Comparison of ENCODE assay signal across 41 mouse cellular contexts in the genomic region with DNA sequence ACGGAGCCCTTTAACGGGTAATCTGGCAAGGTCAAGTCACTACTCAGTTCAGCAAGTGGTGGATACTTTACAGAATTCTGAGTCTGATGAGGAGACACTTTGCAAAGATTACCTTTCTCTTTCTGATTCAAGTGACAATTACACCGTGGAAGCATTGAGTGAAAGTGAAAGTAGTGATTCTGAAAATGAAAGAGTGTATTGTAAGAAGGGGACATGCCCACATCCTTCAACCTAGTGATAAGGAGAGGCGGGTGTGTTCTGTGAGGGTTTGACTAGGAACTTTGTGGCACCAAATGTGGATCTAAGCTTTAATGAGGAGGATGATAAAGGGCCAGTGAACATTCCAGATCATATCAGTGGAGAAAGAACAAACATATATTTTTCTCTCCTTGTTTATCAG. TPM values are rescaled to one million over a fixed set of nuclear protein-coding genes. Genes with fewer than 3 reads are reported as not detected.
A peak's percentile ranks its signal among the peaks of the same experiment; 100 is the strongest.
DNase-seq lines count a peak whose midpoint lies in the region; ATAC-seq and TF ChIP-seq lines count a peak whose summit lies in the region.
"Had no signal": no experiment of that assay in that cellular context is flagged by ENCODE, and none has a peak within 500 bp of the region (broad histone marks: within the 10 kb centered on the region; RNA-seq: fewer than 3 reads in every experiment).

No protein-coding gene starts in this region.

- peak; percentile 88 for ATAC-seq in CD4-positive, CD25-positive, alpha-beta regulatory T cell, adult 4 months
- peak; percentile 96 for ATAC-seq in inflammation-experienced regulatory T-cells, adult 6 months
- no peak for ATAC-seq in forebrain, embryonic 16.5 days
- no peak for ATAC-seq in hindbrain, embryonic 11.5 days (ENCODE audit: low FRiP score)
- ATAC-seq in heart, embryonic 11.5 days (replicated peaks; ENCODE audit: insufficient number of reproducible peaks, low FRiP score, low TSS enrichment), result no peak
- ATAC-seq: forebrain, embryonic 15.5 days; intestine, embryonic 15.5 days had no signal

- no peaks in the 10 kb centered on the region for H3K9me3 ChIP-seq in forebrain, embryonic 16.5 days (ENCODE audit: control insufficient read depth, low read length)
- no peaks in the 10 kb centered on the region for H3K9me3 ChIP-seq in hindbrain, embryonic 11.5 days (ENCODE audit: control insufficient read depth, low read length)
- no peaks in the 10 kb centered on the region for H3K9me3 ChIP-seq in heart, embryonic 11.5 days (replicated peaks; ENCODE audit: control insufficient read depth, low read length)
- H3K9me3 ChIP-seq: embryonic facial prominence, embryonic 13.5 days; forebrain, embryonic 10.5 days; forebrain, embryonic 15.5 days; hindbrain, embryonic 15.5 days; intestine, embryonic 15.5 days; limb, embryonic 10.5 days; limb, embryonic 15.5 days; liver, embryonic 15.5 days; lung, embryonic 15.5 days; midbrain, embryonic 10.5 days had no signal

- no peak overlapping the region for H3K27ac ChIP-seq in forebrain, embryonic 16.5 days (ENCODE audit: low read length)
- no peak overlapping the region for H3K27ac ChIP-seq in hindbrain, embryonic 11.5 days (ENCODE audit: low read depth, low read length)
- no peak overlapping the region for H3K27ac ChIP-seq in heart, embryonic 11.5 days (ENCODE audit: low read depth, low read length)
- no peak overlapping the region for H3K27ac ChIP-seq in gastrocnemius, adult 2 months
- H3K27ac ChIP-seq: embryonic facial prominence, embryonic 13.5 days; forebrain, embryonic 10.5 days; forebrain, embryonic 15.5 days; hindbrain, embryonic 15.5 days; intestine, embryonic 15.5 days; kidney, postnatal 0 days; limb, embryonic 10.5 days; limb, embryonic 15.5 days; liver, embryonic 15.5 days; lung, embryonic 15.5 days; midbrain, embryonic 10.5 days had no signal

- no peaks in the 10 kb centered on the region for H3K36me3 ChIP-seq in forebrain, embryonic 16.5 days (ENCODE audit: control insufficient read depth, insufficient read depth)
- H3K36me3 ChIP-seq in hindbrain, embryonic 11.5 days (ENCODE audit: control insufficient read depth, insufficient read depth, low read length), result no peaks in the 10 kb centered on the region
- H3K36me3 ChIP-seq in heart, embryonic 11.5 days (ENCODE audit: control insufficient read depth, insufficient read depth, low read length), result no peaks in the 10 kb centered on the region
- H3K36me3 ChIP-seq: embryonic facial prominence, embryonic 13.5 days; forebrain, embryonic 10.5 days; forebrain, embryonic 15.5 days; hindbrain, embryonic 15.5 days; intestine, embryonic 15.5 days; limb, embryonic 10.5 days; limb, embryonic 15.5 days; liver, embryonic 15.5 days; lung, embryonic 15.5 days; midbrain, embryonic 10.5 days had no signal

- intact Hi-C loops in gastrocnemius, adult 2 months (cut with DNase I), result no loop called here

- no peak for TF ChIP-seq CTCF in gastrocnemius, adult 2 months (IDR thresholded peaks at IDR 0.05)

- peak; percentile 20 for DNase-seq in 3T3-L1 (ENCODE audit: low read depth, low spot score)
- peak; percentile 2 for DNase-seq in c-Kit-positive CD71-positive TER-119-positive erythroid progenitor cells, embryonic 14.5 days (ENCODE audit: low spot score)
- no peak for DNase-seq in hindbrain, embryonic 11.5 days (ENCODE audit: low spot score)
- DNase-seq in gastrocnemius, adult 2 months, result no peak
- DNase-seq: adrenal gland, adult 8-10 months; cerebellum, adult 11 months; cerebellum, adult 9-10 months; gastrocnemius, postnatal 10 days; heart, postnatal 4 days; kidney, adult 8-10 months; kidney, postnatal 4 days; retina, postnatal 1 day; right cerebral cortex, postnatal 14 days; thymus, postnatal 4 days had no signal

- H3K4me1 ChIP-seq in forebrain, embryonic 16.5 days (replicated peaks; ENCODE audit: control insufficient read depth, insufficient read depth, low read length), result no peaks in the 10 kb centered on the region
- no peaks in the 10 kb centered on the region for H3K4me1 ChIP-seq in hindbrain, embryonic 11.5 days (replicated peaks; ENCODE audit: control insufficient read depth, insufficient read depth, low read length)
- H3K4me1 ChIP-seq in heart, embryonic 11.5 days (ENCODE audit: control insufficient read depth, insufficient read depth, low read length), result no peaks in the 10 kb centered on the region
- H3K4me1 ChIP-seq: embryonic facial prominence, embryonic 13.5 days; forebrain, embryonic 10.5 days; forebrain, embryonic 15.5 days; hindbrain, embryonic 15.5 days; intestine, embryonic 15.5 days; limb, embryonic 10.5 days; limb, embryonic 15.5 days; liver, embryonic 15.5 days; lung, embryonic 15.5 days; midbrain, embryonic 10.5 days had no signal

- H3K4me3 ChIP-seq in forebrain, embryonic 16.5 days (replicated peaks; ENCODE audit: low read length), result no peak overlapping the region
- no peak overlapping the region for H3K4me3 ChIP-seq in hindbrain, embryonic 11.5 days (ENCODE audit: low read depth, low read length)
- H3K4me3 ChIP-seq in heart, embryonic 11.5 days (ENCODE audit: low read depth, low read length), result no peak overlapping the region
- no peak overlapping the region for H3K4me3 ChIP-seq in gastrocnemius, adult 2 months
- H3K4me3 ChIP-seq: embryonic facial prominence, embryonic 13.5 days; forebrain, embryonic 10.5 days; forebrain, embryonic 15.5 days; hindbrain, embryonic 15.5 days; intestine, embryonic 15.5 days; limb, embryonic 10.5 days; limb, embryonic 15.5 days; liver, embryonic 15.5 days; lung, embryonic 15.5 days; midbrain, embryonic 10.5 days had no signal

- H3K4me2 ChIP-seq in forebrain, embryonic 16.5 days (ENCODE audit: low read length), result no peak overlapping the region
- H3K4me2 ChIP-seq in hindbrain, embryonic 11.5 days (replicated peaks; ENCODE audit: low read depth, low read length), result no peak overlapping the region
- H3K4me2 ChIP-seq in heart, embryonic 11.5 days, result no peak overlapping the region
- H3K4me2 ChIP-seq: embryonic facial prominence, embryonic 13.5 days; forebrain, embryonic 15.5 days; hindbrain, embryonic 15.5 days; intestine, embryonic 15.5 days; limb, embryonic 15.5 days; liver, embryonic 15.5 days; lung, embryonic 15.5 days had no signal

- H3K9ac ChIP-seq in forebrain, embryonic 16.5 days (replicated peaks; ENCODE audit: low read depth, low read length), result no peak overlapping the region
- no peak overlapping the region for H3K9ac ChIP-seq in hindbrain, embryonic 11.5 days (ENCODE audit: low read depth, low read length)
- no peak overlapping the region for H3K9ac ChIP-seq in heart, embryonic 11.5 days (ENCODE audit: low read depth, low read length)
- H3K9ac ChIP-seq: embryonic facial prominence, embryonic 13.5 days; forebrain, embryonic 15.5 days; hindbrain, embryonic 15.5 days; intestine, embryonic 15.5 days; limb, embryonic 15.5 days; liver, embryonic 15.5 days; lung, embryonic 15.5 days had no signal

- no peaks in the 10 kb centered on the region for H3K27me3 ChIP-seq in forebrain, embryonic 16.5 days (replicated peaks; ENCODE audit: control insufficient read depth, insufficient read depth, low read length)
- no peaks in the 10 kb centered on the region for H3K27me3 ChIP-seq in hindbrain, embryonic 11.5 days (ENCODE audit: control insufficient read depth, insufficient read depth, low read length)
- no peaks in the 10 kb centered on the region for H3K27me3 ChIP-seq in heart, embryonic 11.5 days (ENCODE audit: control insufficient read depth, insufficient read depth, low read length)
- H3K27me3 ChIP-seq: embryonic facial prominence, embryonic 13.5 days; forebrain, embryonic 15.5 days; hindbrain, embryonic 15.5 days; intestine, embryonic 15.5 days; limb, embryonic 15.5 days; liver, embryonic 15.5 days; lung, embryonic 15.5 days had no signal

- WGBS in forebrain, embryonic 16.5 days, result 80% methylated on average over 4 of the region's 4 CpGs
- 84% methylated on average over 4 of the region's 4 CpGs for WGBS in hindbrain, embryonic 11.5 days
- 61% methylated on average over 4 of the region's 4 CpGs for WGBS in heart, embryonic 11.5 days (ENCODE audit: insufficient replicate concordance)

RNA-seq across cellular contexts. Expression of gene Esp1, which starts 36.7 kb away (rescaled TPM):
- not detected for polyA plus RNA-seq in CD4-positive, CD25-positive, alpha-beta regulatory T cell, adult 4 months (2017; shearing (Covaris generic))
- polyA plus RNA-seq in inflammation-experienced regulatory T-cells, adult 6 months (2017; shearing (Covaris generic)), result not detected
- polyA plus RNA-seq in forebrain, embryonic 16.5 days (2015; fragmentation: Nextera tagmentation; extraction: Ambion mirVana), result not detected in 2 replicates
- polyA plus RNA-seq in hindbrain, embryonic 11.5 days (2014; fragmentation: Nextera tagmentation; extraction: Ambion mirVana), result not detected in 2 replicates
- not detected in 2 replicates for polyA plus RNA-seq in heart, embryonic 11.5 days (2014; fragmentation: Nextera tagmentation; extraction: Ambion mirVana)
- not detected for total RNA-seq in gastrocnemius, adult 2 months (2021)
- total RNA-seq: adrenal gland, adult 8-10 months; gastrocnemius, postnatal 10 days; heart, postnatal 4 days; layer of hippocampus, adult 8-10 months; layer of hippocampus, postnatal 25 days; left cerebral cortex, adult 8-10 months; midbrain, postnatal 0 days had no signal
- polyA plus RNA-seq: C2C12; embryonic facial prominence, embryonic 13.5 days; forebrain, embryonic 10.5 days; forebrain, embryonic 15.5 days; gonadal fat pad, adult 2 months; heart, postnatal 0 days; hindbrain, embryonic 15.5 days; intestine, embryonic 15.5 days; kidney, postnatal 0 days; limb, embryonic 10.5 days; limb, embryonic 15.5 days; liver, embryonic 15.5 days; lung, embryonic 15.5 days; midbrain, embryonic 10.5 days; midbrain, postnatal 0 days; neural tube, embryonic 14.5 days; small intestine, adult 2 months; stomach, embryonic 14.5 days; testis, adult 2 months; thymus, postnatal 0 days had no signal

RNA-seq across cellular contexts. Expression of gene Crisp2, which starts 43.1 kb away (rescaled TPM):
- not detected for polyA plus RNA-seq in CD4-positive, CD25-positive, alpha-beta regulatory T cell, adult 4 months (2017; shearing (Covaris generic))
- polyA plus RNA-seq in inflammation-experienced regulatory T-cells, adult 6 months (2017; shearing (Covaris generic)), result not detected
- polyA plus RNA-seq in forebrain, embryonic 16.5 days (2015; fragmentation: Nextera tagmentation; extraction: Ambion mirVana), result not detected in 2 replicates
- polyA plus RNA-seq in hindbrain, embryonic 11.5 days (2014; fragmentation: Nextera tagmentation; extraction: Ambion mirVana), result not detected in 2 replicates
- polyA plus RNA-seq in heart, embryonic 11.5 days (2014; fragmentation: Nextera tagmentation; extraction: Ambion mirVana), result 0.33 TPM in 1 of 2 replicates, not detected in the other
- total RNA-seq in gastrocnemius, adult 2 months (2021), result not detected
- total RNA-seq: adrenal gland, adult 8-10 months; gastrocnemius, postnatal 10 days; heart, postnatal 4 days; layer of hippocampus, adult 8-10 months; layer of hippocampus, postnatal 25 days; left cerebral cortex, adult 8-10 months; midbrain, postnatal 0 days had no signal
- polyA plus RNA-seq: C2C12; embryonic facial prominence, embryonic 13.5 days; forebrain, embryonic 10.5 days; forebrain, embryonic 15.5 days; heart, postnatal 0 days; intestine, embryonic 15.5 days; kidney, postnatal 0 days; limb, embryonic 10.5 days; limb, embryonic 15.5 days; lung, embryonic 15.5 days; midbrain, embryonic 10.5 days; midbrain, postnatal 0 days; neural tube, embryonic 14.5 days; small intestine, adult 2 months; stomach, embryonic 14.5 days; thymus, postnatal 0 days had no signal

RNA-seq across cellular contexts. Expression of gene Rhag, which starts 47.3 kb away (rescaled TPM):
- polyA plus RNA-seq in CD4-positive, CD25-positive, alpha-beta regulatory T cell, adult 4 months (2017; shearing (Covaris generic)), result not detected
- not detected for polyA plus RNA-seq in inflammation-experienced regulatory T-cells, adult 6 months (2017; shearing (Covaris generic))
- polyA plus RNA-seq in forebrain, embryonic 16.5 days (2015; fragmentation: Nextera tagmentation; extraction: Ambion mirVana), result 0.09 TPM in 1 of 2 replicates, not detected in the other
- 7.7 and 8.0 TPM in 2 replicates for polyA plus RNA-seq in hindbrain, embryonic 11.5 days (2014; fragmentation: Nextera tagmentation; extraction: Ambion mirVana)
- 25.7 and 33.2 TPM in 2 replicates for polyA plus RNA-seq in heart, embryonic 11.5 days (2014; fragmentation: Nextera tagmentation; extraction: Ambion mirVana)
- total RNA-seq in gastrocnemius, adult 2 months (2021), result not detected
- total RNA-seq: adrenal gland, adult 8-10 months; layer of hippocampus, adult 8-10 months; layer of hippocampus, postnatal 25 days; left cerebral cortex, adult 8-10 months; midbrain, postnatal 0 days had no signal
- polyA plus RNA-seq: C2C12; gonadal fat pad, adult 2 months; midbrain, postnatal 0 days; small intestine, adult 2 months had no signal

Comparison
In these comparisons a context has a peak if more than half of its experiments do, and no peak if none do; other contexts are left out.
1. DNase-seq: peak in 3T3-L1 (single experiment) and c-Kit-positive CD71-positive TER-119-positive erythroid progenitor cells, embryonic 14.5 days (single experiment); none in hindbrain, embryonic 11.5 days (single experiment) and gastrocnemius, adult 2 months (single experiment).
2. ATAC-seq: peak in CD4-positive, CD25-positive, alpha-beta regulatory T cell, adult 4 months (single experiment) and inflammation-experienced regulatory T-cells, adult 6 months (single experiment); none in forebrain, embryonic 16.5 days (single experiment), hindbrain, embryonic 11.5 days (single experiment) and heart, embryonic 11.5 days (single experiment).